8 mouse cellular contexts compared by ENCODE assay signal in genomic region chr6:135167380-135168311, GRCm38 (mm10). TPM values are rescaled to one million over a fixed set of nuclear protein-coding genes. Genes with fewer than 3 reads are reported as not detected.
A peak's percentile ranks its signal among the peaks of the same experiment; 100 is the strongest.
DNase-seq lines count a peak whose midpoint lies in the region; ATAC-seq lines count a peak whose summit lies in the region.

No protein-coding gene starts in this region.

- H3K4me2 ChIP-seq in hindbrain, embryonic 12.5 days (replicated peaks) = peak overlapping the region; percentile 89

- H3K9me3 ChIP-seq in hindbrain, embryonic 12.5 days (replicated peaks) = no peaks in the 10 kb centered on the region

- no peaks in the 10 kb centered on the region for H3K36me3 ChIP-seq in hindbrain, embryonic 12.5 days

- ATAC-seq in hindbrain, embryonic 12.5 days (ENCODE audit: low FRiP score) = peak; percentile 89

- peak overlapping the region; percentile 46 for H3K4me3 ChIP-seq in hindbrain, embryonic 12.5 days

- peaks cover 8% of the 10 kb centered on the region for H3K4me1 ChIP-seq in hindbrain, embryonic 12.5 days

- 4% methylated on average over 46 of the region's 46 CpGs for WGBS in hindbrain, embryonic 12.5 days

- peaks cover 5% of the 10 kb centered on the region; the same call in 1 of the 2 replicates for H3K27me3 ChIP-seq in hindbrain, embryonic 12.5 days

- no peak overlapping the region for H3K27ac ChIP-seq in hindbrain, embryonic 12.5 days

- H3K9ac ChIP-seq in hindbrain, embryonic 12.5 days = peak overlapping the region; percentile 67

- DNase-seq in R1 (ENCODE audit: low read depth, low spot score) = peak; percentile 80
- DNase-seq in cerebellum, postnatal 14 days = peak; percentile 89 to 93
- peak; percentile 51 to 61 for DNase-seq in frontal cortex, postnatal 14 days (ENCODE audit: low spot score in 2 of 2)
- peak; percentile 74 for DNase-seq in left cerebral cortex, adult 11 months (ENCODE audit: low spot score)
- DNase-seq in lung, postnatal 36 days = peak; percentile 94
- DNase-seq in retina, postnatal 1 day = peak; percentile 88
- peak; percentile 82 to 83 for DNase-seq in urinary bladder, adult 18-20 months (ENCODE audit: low spot score in 2 of 2)

RNA-seq across cellular contexts. Expression of gene Fam234b, which starts 30.1 kb away (rescaled TPM):
- 47.6 and 51.1 TPM in 2 replicates for polyA plus RNA-seq in hindbrain, embryonic 12.5 days (2016; fragmentation: Nextera tagmentation; extraction: Ambion mirVana)

RNA-seq across cellular contexts. Expression of gene Hebp1, which starts 30.2 kb away (rescaled TPM):
- 4.0 and 6.2 TPM in 2 replicates for polyA plus RNA-seq in hindbrain, embryonic 12.5 days (2016; fragmentation: Nextera tagmentation; extraction: Ambion mirVana)

RNA-seq across cellular contexts. Expression of gene Gprc5d, which starts 49.6 kb away (rescaled TPM):
- polyA plus RNA-seq in hindbrain, embryonic 12.5 days (2016; fragmentation: Nextera tagmentation; extraction: Ambion mirVana) = not detected in 2 replicates
